Mouse (Mus musculus): ENCODE results near the gene Xpr1. TPM values are rescaled to one million over a fixed set of nuclear protein-coding genes. Genes with fewer than 3 reads are reported as not detected.

The Xpr1 gene
- 10 to 100 TPM; 28.4 to 30.8 TPM for total RNA-seq (2021)
- long read RNA-seq, experiment 1, partial matches to known transcripts, result 0 of 3 reads
- long read RNA-seq, experiment 1, other reads (novel, unspliced or antisense), result 3 of 3 reads
- long read RNA-seq, experiment 2, result 0 reads

- intact Hi-C loops (cut with DNase I; ENCODE audit: low total_unique reads), result loop anchor here (10.0 kb wide), 2 partner anchors 72 to 118 kb away; no protein-coding TSS in a partner anchor
- DNase-seq, result peak; percentile 95
Observed at GRCm38 (mm10) chr1:155416701-155417677, at the start of gene Xpr1. Xpr1 (minus strand) TSS chr1:155417415.

- intact Hi-C loops (cut with DNase I; ENCODE audit: low total_unique reads), result no loop called here
- DNase-seq, result no peak
Observed at GRCm38 (mm10) chr1:155463442-155463841, 46.2 kb upstream of the Xpr1 start.

GRCm38 (mm10) chr1:155462582-155462981 is 45.4 kb upstream of the Xpr1 start:
- intact Hi-C loops (cut with DNase I; ENCODE audit: low total_unique reads), result no loop called here
- DNase-seq, result no peak

- no peak for DNase-seq
- intact Hi-C loops (cut with DNase I; ENCODE audit: low total_unique reads), result no loop called here
Observed at GRCm38 (mm10) chr1:155457532-155457931, 40.3 kb upstream of the Xpr1 start.

GRCm38 (mm10) chr1:155453180-155453579 is 36.0 kb upstream of the Xpr1 start:
- peak; percentile 74 for DNase-seq
- intact Hi-C loops (cut with DNase I; ENCODE audit: low total_unique reads), result no loop called here

GRCm38 (mm10) chr1:155448932-155449331 is 31.7 kb upstream of the Xpr1 start:
- intact Hi-C loops (cut with DNase I; ENCODE audit: low total_unique reads), result loop anchor here (2.0 kb wide), 1 partner anchor 30 kb away; no protein-coding TSS in a partner anchor
- DNase-seq, result no peak

GRCm38 (mm10) chr1:155447277-155447676 is 30.1 kb upstream of the Xpr1 start:
- DNase-seq, result no peak
- intact Hi-C loops (cut with DNase I; ENCODE audit: low total_unique reads), result no loop called here

GRCm38 (mm10) chr1:155443115-155443514 is 25.9 kb upstream of the Xpr1 start:
- no peak for DNase-seq
- intact Hi-C loops (cut with DNase I; ENCODE audit: low total_unique reads), result no loop called here

GRCm38 (mm10) chr1:155442521-155443001 is 25.3 kb upstream of the Xpr1 start:
- no peak for DNase-seq
- intact Hi-C loops (cut with DNase I; ENCODE audit: low total_unique reads), result no loop called here

- intact Hi-C loops (cut with DNase I; ENCODE audit: low total_unique reads), result no loop called here
- DNase-seq, result no peak
Observed at GRCm38 (mm10) chr1:155439551-155439950, 22.3 kb upstream of the Xpr1 start.

- no peak for DNase-seq
- intact Hi-C loops (cut with DNase I; ENCODE audit: low total_unique reads), result no loop called here
Observed at GRCm38 (mm10) chr1:155438525-155438924, 21.3 kb upstream of the Xpr1 start.

GRCm38 (mm10) chr1:155429304-155429703 is 12.1 kb upstream of the Xpr1 start:
- no peak for DNase-seq
- intact Hi-C loops (cut with DNase I; ENCODE audit: low total_unique reads), result no loop called here

- intact Hi-C loops (cut with DNase I; ENCODE audit: low total_unique reads), result no loop called here
Observed at GRCm38 (mm10) chr1:155427126-155427865, 10.1 kb upstream of the Xpr1 start.

GRCm38 (mm10) chr1:155425743-155426315 is 8.6 kb upstream of the Xpr1 start:
- no peak for DNase-seq
- intact Hi-C loops (cut with DNase I; ENCODE audit: low total_unique reads), result no loop called here

More at GRCm38 (mm10) chr1:155427126-155427865, 10.1 kb upstream of the Xpr1 start:
- DNase-seq, result no peak

GRCm38 (mm10) chr1:155425285-155425684 is 8.1 kb upstream of the Xpr1 start:
- intact Hi-C loops (cut with DNase I; ENCODE audit: low total_unique reads), result no loop called here
- DNase-seq, result no peak

- intact Hi-C loops (cut with DNase I; ENCODE audit: low total_unique reads), result no loop called here
Observed at GRCm38 (mm10) chr1:155423801-155424200, 6.6 kb upstream of the Xpr1 start.

GRCm38 (mm10) chr1:155422022-155422421 is 4.8 kb upstream of the Xpr1 start:
- intact Hi-C loops (cut with DNase I; ENCODE audit: low total_unique reads), result no loop called here
- DNase-seq, result no peak

More at GRCm38 (mm10) chr1:155423801-155424200, 6.6 kb upstream of the Xpr1 start:
- no peak for DNase-seq

- no peak for DNase-seq
- intact Hi-C loops (cut with DNase I; ENCODE audit: low total_unique reads), result loop anchor here (10.0 kb wide), 2 partner anchors 71 to 119 kb away; no protein-coding TSS in a partner anchor
Observed at GRCm38 (mm10) chr1:155416147-155416700, 991 bp downstream of the Xpr1 start.

- intact Hi-C loops (cut with DNase I; ENCODE audit: low total_unique reads), result loop anchor here (10.0 kb wide), 2 partner anchors 71 to 119 kb away; no protein-coding TSS in a partner anchor
- no peak for DNase-seq
Observed at GRCm38 (mm10) chr1:155415421-155415820, 1.8 kb downstream of the Xpr1 start.
